Mouse (Mus musculus) heart, adult 8-10 months (tissue): ENCODE measurements around the gene Gnb1. TPM values are rescaled to one million over a fixed set of nuclear protein-coding genes. Genes with fewer than 3 reads are reported as not detected.

Experiments used
- total RNA-seq, 4 experiments: library from RNA; stranded (reverse); gene quantifications; 2 replicates each; pipeline ENCODE4 v1.2.4; 2022

Gnb1 gene
- total RNA-seq, 4 experiments from 2014 or later: 136 to 150 (median 142) TPM

Other genes with a start within 250 kb of the Gnb1 start
- gene Faap20, start 241.6 kb upstream of the Gnb1 start, total RNA-seq: 10 to 100 TPM; 12.4 to 17.8 (median 15.9) TPM
- gene Prkcz, start 130.0 kb upstream of the Gnb1 start, total RNA-seq: 1 to 10 TPM; 4.1 to 7.8 (median 5.5) TPM
- not detected for gene Gabrd, start 93.2 kb upstream of the Gnb1 start, total RNA-seq
- gene Cfap74, start 82.2 kb upstream of the Gnb1 start, total RNA-seq: under 1 TPM; 0.19 to 0.38 (median 0.27) TPM
- gene Tmem52, start 22.2 kb upstream of the Gnb1 start, total RNA-seq: 1 to 10 TPM; 4.2 to 9.6 (median 6.2) TPM
- gene Nadk, start 71.0 kb downstream of the Gnb1 start, total RNA-seq: 10 to 100 TPM; 23.8 to 30.2 (median 29.1) TPM
- 1 to 10 TPM; 6.2 to 7.8 (median 6.9) TPM for gene Slc35e2, start 110.1 kb downstream of the Gnb1 start, total RNA-seq
- 10 to 100 TPM; 29.2 to 37.0 (median 30.2) TPM for gene Cdk11b, start 133.5 kb downstream of the Gnb1 start, total RNA-seq
- gene Gm10563, start 154.0 kb downstream of the Gnb1 start, total RNA-seq: not detected
- 1 to 10 TPM; 6.7 to 9.0 (median 7.4) TPM for gene Mmp23, start 162.0 kb downstream of the Gnb1 start, total RNA-seq
- gene Mib2, start 177.8 kb downstream of the Gnb1 start, total RNA-seq: 10 to 100 TPM; 25.4 to 30.1 (median 27.1) TPM
- gene Fndc10, start 203.0 kb downstream of the Gnb1 start, total RNA-seq: 1 to 10 TPM in 3 of 4 experiments, under 1 TPM in 1; 0.98 to 2.4 (median 1.3) TPM
- gene Ssu72, start 213.4 kb downstream of the Gnb1 start, total RNA-seq: 10 to 100 TPM; 43.2 to 53.5 (median 51.2) TPM
- under 1 TPM in 3 of 4 experiments, not detected in 1; 0.11 to 0.81 (median 0.13) TPM for gene Tmem240, start 243.4 kb downstream of the Gnb1 start, total RNA-seq